Mouse (Mus musculus): ENCODE measurements around the gene Cdiptos.

Cdiptos gene

GRCm38 (mm10) chr7:126975493-126975892 lies 405 bp downstream of the Cdiptos start:
- no peak for DNase-seq (ENCODE audit: low read depth)

- DNase-seq (ENCODE audit: low read depth) = no peak
Observed at GRCm38 (mm10) chr7:126967361-126967760, 8.5 kb downstream of the Cdiptos start.

- no peak for DNase-seq (ENCODE audit: low read depth)
Observed at GRCm38 (mm10) chr7:126965568-126965967, 10.3 kb downstream of the Cdiptos start.

GRCm38 (mm10) chr7:126963548-126964286 lies 12.2 kb downstream of the Cdiptos start:
- DNase-seq (ENCODE audit: low read depth) = peak; percentile 27

GRCm38 (mm10) chr7:126961965-126962364 lies 13.9 kb downstream of the Cdiptos start:
- no peak for DNase-seq (ENCODE audit: low read depth)

- no peak for DNase-seq (ENCODE audit: low read depth)
Observed at GRCm38 (mm10) chr7:126961095-126961494, 14.8 kb downstream of the Cdiptos start.

- no peak for DNase-seq (ENCODE audit: low read depth)
Observed at GRCm38 (mm10) chr7:126959780-126960179, 16.1 kb downstream of the Cdiptos start.

GRCm38 (mm10) chr7:126955125-126955524 lies 20.8 kb downstream of the Cdiptos start:
- no peak for DNase-seq (ENCODE audit: low read depth)

GRCm38 (mm10) chr7:126952646-126953045 lies 23.3 kb downstream of the Cdiptos start:
- DNase-seq (ENCODE audit: low read depth) = no peak

- no peak for DNase-seq (ENCODE audit: low read depth)
Observed at GRCm38 (mm10) chr7:126951741-126952140, 24.2 kb downstream of the Cdiptos start.

GRCm38 (mm10) chr7:126950647-126951615 lies 25.0 kb downstream of the Cdiptos start:
- DNase-seq (ENCODE audit: low read depth) = no peak

- DNase-seq (ENCODE audit: low read depth) = peak; percentile 86
Observed at GRCm38 (mm10) chr7:126949793-126950646, 25.9 kb downstream of the Cdiptos start, which contains the start of gene Sez6l2. Gene Sez6l2, plus strand, starts transcription at chr7:126950563.

GRCm38 (mm10) chr7:126949403-126949792 lies 26.5 kb downstream of the Cdiptos start, which contains the start of gene Asphd1:
Gene Asphd1, minus strand, starts transcription at chr7:126949582.
- DNase-seq (ENCODE audit: low read depth) = no peak

GRCm38 (mm10) chr7:126948626-126949025 lies 27.3 kb downstream of the Cdiptos start:
- DNase-seq (ENCODE audit: low read depth) = no peak

- peak; percentile 68 for DNase-seq (ENCODE audit: low read depth)
Observed at GRCm38 (mm10) chr7:126946530-126946929, 29.4 kb downstream of the Cdiptos start.

GRCm38 (mm10) chr7:126941801-126942200 lies 34.1 kb downstream of the Cdiptos start:
- no peak for DNase-seq (ENCODE audit: low read depth)

GRCm38 (mm10) chr7:126941171-126941570 lies 34.7 kb downstream of the Cdiptos start:
- DNase-seq (ENCODE audit: low read depth) = no peak

GRCm38 (mm10) chr7:126932652-126933051 lies 43.2 kb downstream of the Cdiptos start:
- DNase-seq (ENCODE audit: low read depth) = no peak

- no peak for DNase-seq (ENCODE audit: low read depth)
Observed at GRCm38 (mm10) chr7:126929046-126929445, 46.9 kb downstream of the Cdiptos start.

- peak; percentile 95 for DNase-seq (ENCODE audit: low read depth)
Observed at GRCm38 (mm10) chr7:126928384-126929037, 47.4 kb downstream of the Cdiptos start, which contains the start of gene Kctd13. Gene Kctd13, plus strand, starts transcription at chr7:126928879.

- peak; percentile 21 for DNase-seq (ENCODE audit: low read depth)
Observed at GRCm38 (mm10) chr7:126926299-126926698, 49.6 kb downstream of the Cdiptos start.
